Mouse (Mus musculus) erythroblast, embryonic 14.5 days (primary cell): Measurements from ENCODE around the gene Sgca.

Experiments used
- GATA1 ChIP-seq: IDR thresholded peaks from 2 replicates; pipeline ENCODE4 v1.6.1; 2012; ENCODE audit warnings: low read length, inconsistent platforms, mixed read lengths
- TAL1 ChIP-seq: IDR thresholded peaks from 3 replicates; pipeline ENCODE4 v1.6.1; 2012; ENCODE audit warnings: low read length, inconsistent platforms, mixed read lengths

DNA sequence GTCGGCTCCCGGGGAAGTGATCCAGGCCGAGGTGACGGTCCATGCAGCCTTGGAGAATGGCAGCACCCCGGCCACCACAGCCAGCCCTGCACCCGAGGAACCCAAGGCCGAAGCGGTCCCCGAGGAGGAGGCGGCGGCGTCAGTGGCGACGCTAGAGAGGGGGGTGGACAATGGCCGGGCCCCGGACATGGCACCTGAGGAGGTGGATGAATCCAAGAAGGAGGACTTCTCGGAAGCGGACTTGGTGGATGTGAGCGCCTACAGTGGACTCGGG lies 16.3 kb upstream of the Sgca start:
- TF ChIP-seq GATA1, result no peak
- no peak for TF ChIP-seq TAL1
